In the genomic region with DNA sequence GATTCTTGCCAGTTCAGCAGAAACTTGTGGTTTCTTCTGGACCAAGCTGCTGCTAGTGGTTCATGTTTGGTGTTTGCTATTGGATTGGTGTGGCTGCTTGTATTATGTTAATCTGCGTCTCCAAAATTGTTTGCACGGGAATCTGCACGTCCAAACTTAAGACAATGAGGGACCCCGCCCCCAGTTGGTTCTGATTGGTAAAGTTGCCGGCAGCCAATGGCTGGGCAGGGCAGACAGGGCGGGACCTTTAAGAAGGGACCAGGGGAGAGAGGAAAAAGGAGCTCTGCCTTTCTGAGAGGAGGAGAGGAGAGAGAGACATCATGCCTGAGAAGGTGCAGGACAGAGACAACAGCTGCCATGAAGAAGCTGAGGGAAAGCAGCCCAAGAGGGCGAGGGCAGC, we compare ENCODE assay signal across 25 mouse cellular contexts. TPM values are rescaled to one million over a fixed set of nuclear protein-coding genes. Genes with fewer than 3 reads are reported as not detected.
DNase-seq lines count a peak whose midpoint lies in the region; ATAC-seq and TF ChIP-seq lines count a peak whose summit lies in the region.
"Had no signal": no experiment of that assay in that cellular context is flagged by ENCODE, and none has a peak within 500 bp of the region (broad histone marks: within the 10 kb centered on the region; RNA-seq: fewer than 3 reads in every experiment).

No protein-coding gene starts in this region.

- no peak overlapping the region for H3K4me2 ChIP-seq in forebrain, postnatal 0 days (ENCODE audit: low read depth)
- H3K4me2 ChIP-seq in liver, embryonic 14.5 days (ENCODE audit: low read depth): peak overlapping the region; percentile 6; the same call in 1 of the 2 replicates
- no peak overlapping the region for H3K4me2 ChIP-seq in midbrain, embryonic 15.5 days
- H3K4me2 ChIP-seq: embryonic facial prominence, embryonic 13.5 days; forebrain, embryonic 13.5 days; hindbrain, embryonic 14.5 days had no signal

- no peak overlapping the region for H3K9ac ChIP-seq in forebrain, postnatal 0 days
- no peak overlapping the region for H3K9ac ChIP-seq in ES-E14 (ENCODE audit: insufficient read depth, low read depth, low read length, poor library complexity, severe bottlenecking)
- no peak overlapping the region for H3K9ac ChIP-seq in liver, embryonic 14.5 days (replicated peaks)
- no peak overlapping the region for H3K9ac ChIP-seq in midbrain, embryonic 15.5 days
- H3K9ac ChIP-seq: embryonic facial prominence, embryonic 13.5 days; forebrain, embryonic 13.5 days; hindbrain, embryonic 14.5 days had no signal

- 65% methylated on average over 7 of the region's 7 CpGs for WGBS in forebrain, embryonic 10.5 days
- 62% methylated on average over 7 of the region's 7 CpGs for WGBS in forebrain, postnatal 0 days
- WGBS in liver, embryonic 14.5 days (ENCODE audit: insufficient replicate concordance): 25% methylated on average over 7 of the region's 7 CpGs
- 65% methylated on average over 7 of the region's 7 CpGs for WGBS in midbrain, embryonic 15.5 days

- TF ChIP-seq EP300 in liver, embryonic 14.5 days (IDR thresholded peaks at IDR 0.05; ENCODE audit: low read depth): no peak

- H3K4me3 ChIP-seq in forebrain, embryonic 10.5 days: no peak overlapping the region
- H3K4me3 ChIP-seq in forebrain, postnatal 0 days (ENCODE audit: low read depth, low read length): no peak overlapping the region
- H3K4me3 ChIP-seq in ES-E14 (ENCODE audit: insufficient read depth in 1 of 2, low read depth in 1 of 2, low read length in 2 of 2, poor library complexity in 1 of 2, severe bottlenecking in 1 of 2): no peak overlapping the region
- H3K4me3 ChIP-seq in bone marrow macrophage, adult 2 months (ENCODE audit: insufficient read depth, low read length): no peak overlapping the region
- no peak overlapping the region for H3K4me3 ChIP-seq in liver, embryonic 14.5 days (ENCODE audit: insufficient read depth in 1 of 2, low read depth in 2 of 2, low read length in 2 of 2)
- no peak overlapping the region for H3K4me3 ChIP-seq in midbrain, embryonic 15.5 days
- H3K4me3 ChIP-seq: embryonic facial prominence, embryonic 13.5 days; forebrain, embryonic 13.5 days; heart, embryonic 10.5 days had no signal

- H3K36me3 ChIP-seq in forebrain, embryonic 10.5 days (replicated peaks): no peaks in the 10 kb centered on the region
- H3K36me3 ChIP-seq in forebrain, postnatal 0 days (ENCODE audit: insufficient read depth): no peaks in the 10 kb centered on the region
- H3K36me3 ChIP-seq in ES-E14 (ENCODE audit: control insufficient read depth, insufficient read depth, low read length, poor library complexity, severe bottlenecking): no peaks in the 10 kb centered on the region
- H3K36me3 ChIP-seq in liver, embryonic 14.5 days (replicated peaks; ENCODE audit: control insufficient read depth, insufficient read depth, low read depth): no peaks in the 10 kb centered on the region
- no peaks in the 10 kb centered on the region for H3K36me3 ChIP-seq in midbrain, embryonic 15.5 days (replicated peaks)
- H3K36me3 ChIP-seq: embryonic facial prominence, embryonic 13.5 days; heart, embryonic 10.5 days had no signal

- H3K4me1 ChIP-seq in forebrain, embryonic 10.5 days: peaks cover 14% of the 10 kb centered on the region
- no peaks in the 10 kb centered on the region for H3K4me1 ChIP-seq in forebrain, postnatal 0 days (ENCODE audit: insufficient read depth)
- peaks cover 0 to 3% of the 10 kb centered on the region in 2 experiments; a peak in 1 of 4 replicates for H3K4me1 ChIP-seq in ES-E14 (ENCODE audit: control insufficient read depth in 2 of 2, insufficient read depth in 2 of 2, low read length in 2 of 2, poor library complexity in 1 of 2)
- peaks cover 10% of the 10 kb centered on the region for H3K4me1 ChIP-seq in bone marrow macrophage, adult 2 months (ENCODE audit: control insufficient read depth, insufficient read depth, low read length)
- H3K4me1 ChIP-seq in liver, embryonic 14.5 days (replicated peaks; ENCODE audit: control insufficient read depth in 2 of 2, insufficient read depth in 2 of 2, low read length in 1 of 2): peaks cover 43 to 61% of the 10 kb centered on the region in 2 experiments
- no peaks in the 10 kb centered on the region for H3K4me1 ChIP-seq in midbrain, embryonic 15.5 days
- H3K4me1 ChIP-seq: embryonic facial prominence, embryonic 13.5 days had no signal

- ATAC-seq in forebrain, postnatal 0 days: no peak
- ATAC-seq in liver, embryonic 14.5 days (ENCODE audit: insufficient read depth): no peak
- ATAC-seq in midbrain, embryonic 15.5 days (replicated peaks): no peak
- ATAC-seq: intestine, embryonic 16.5 days had no signal

- TF ChIP-seq CTCF in forebrain, postnatal 0 days (IDR thresholded peaks at IDR 0.05; ENCODE audit: low read depth): no peak
- TF ChIP-seq CTCF in bone marrow macrophage, adult 2 months (IDR thresholded peaks at IDR 0.05; ENCODE audit: low read depth, low read length): no peak
- no peak for TF ChIP-seq CTCF in liver, embryonic 14.5 days (IDR thresholded peaks at IDR 0.05; ENCODE audit: low read depth)

- 0 out of 2 replicates have a peak overlapping the region, but pooled peaks have one; percentile 25 for H3K27ac ChIP-seq in forebrain, embryonic 10.5 days
- H3K27ac ChIP-seq in forebrain, postnatal 0 days (ENCODE audit: low read depth, low read length): no peak overlapping the region
- no peak overlapping the region for H3K27ac ChIP-seq in ES-E14 (ENCODE audit: insufficient read depth, low read depth, low read length, poor library complexity, severe bottlenecking)
- peak overlapping the region; percentile 17 for H3K27ac ChIP-seq in bone marrow macrophage, adult 2 months (ENCODE audit: insufficient read depth, low read depth, low read length)
- no peak overlapping the region for H3K27ac ChIP-seq in liver, embryonic 14.5 days
- no peak overlapping the region for H3K27ac ChIP-seq in midbrain, embryonic 15.5 days
- H3K27ac ChIP-seq: embryonic facial prominence, embryonic 13.5 days; forebrain, embryonic 13.5 days; heart, embryonic 10.5 days; hindbrain, embryonic 14.5 days had no signal

- H3K27me3 ChIP-seq in forebrain, embryonic 10.5 days (ENCODE audit: poor library complexity, severe bottlenecking): peaks cover 9% of the 10 kb centered on the region; the same call in 1 of the 2 replicates
- no peaks in the 10 kb centered on the region for H3K27me3 ChIP-seq in forebrain, postnatal 0 days (ENCODE audit: insufficient read depth, low read length)
- H3K27me3 ChIP-seq in liver, embryonic 14.5 days (ENCODE audit: control insufficient read depth, insufficient read depth, low read length): no peaks in the 10 kb centered on the region
- no peaks in the 10 kb centered on the region for H3K27me3 ChIP-seq in midbrain, embryonic 15.5 days (replicated peaks)
- H3K27me3 ChIP-seq: embryonic facial prominence, embryonic 13.5 days; forebrain, embryonic 13.5 days had no signal

- no peak for TF ChIP-seq POLR2A in bone marrow macrophage, adult 2 months (IDR thresholded peaks at IDR 0.05; ENCODE audit: borderline replicate concordance, low read depth, low read length)

- no peaks in the 10 kb centered on the region for H3K9me3 ChIP-seq in forebrain, embryonic 10.5 days
- no peaks in the 10 kb centered on the region for H3K9me3 ChIP-seq in forebrain, postnatal 0 days (ENCODE audit: low read length)
- no peaks in the 10 kb centered on the region for H3K9me3 ChIP-seq in ES-E14 (ENCODE audit: control insufficient read depth, insufficient read depth, low read depth, low read length)
- H3K9me3 ChIP-seq in liver, embryonic 14.5 days (ENCODE audit: control insufficient read depth, low read length): no peaks in the 10 kb centered on the region
- H3K9me3 ChIP-seq in midbrain, embryonic 15.5 days: no peaks in the 10 kb centered on the region
- H3K9me3 ChIP-seq: embryonic facial prominence, embryonic 13.5 days; forebrain, embryonic 13.5 days; heart, embryonic 10.5 days had no signal

- in situ Hi-C loops in ES-E14 (cut with MboI; ENCODE audit: low sequenced_read_pairs in 2 of 2, unreplicated experiment in 2 of 2): loop anchor here in 1 of 2 experiments (5.0 kb wide), 1 partner anchor 62 kb away; no protein-coding TSS in a partner anchor

- no peak for DNase-seq in forebrain, embryonic 10.5 days (ENCODE audit: extremely low spot score, low spot score)
- DNase-seq in forebrain, postnatal 0 days: no peak
- DNase-seq in ES-E14 (ENCODE audit: low read depth, low spot score): no peak
- no peak for DNase-seq in liver, embryonic 14.5 days (ENCODE audit: low read depth in 3 of 3, low spot score in 3 of 3)
- no peak for DNase-seq in frontal cortex, postnatal 36 days (ENCODE audit: low spot score in 2 of 2)
- no peak for DNase-seq in kidney, postnatal 14 days
- DNase-seq: adrenal gland, adult 2 months; adrenal gland, postnatal 25 days; cerebellum, adult 11 months; cerebellum, adult 9-10 months; cerebellum, postnatal 36 days; heart, adult 18-20 months; heart, postnatal 10 days had no signal

RNA-seq across cellular contexts. Expression of a gene that starts 11.6 kb away (rescaled TPM):
- 0.11 TPM in 1 of 2 replicates, not detected in the other for polyA plus RNA-seq in forebrain, embryonic 10.5 days (2016; fragmentation: Nextera tagmentation; extraction: Ambion mirVana)
- total RNA-seq in forebrain, postnatal 0 days (2014; rRNA removed): not detected in 2 replicates
- polyA plus RNA-seq in forebrain, postnatal 0 days (2015; fragmentation: Nextera tagmentation; extraction: Ambion mirVana): not detected in 2 replicates
- total RNA-seq in ES-E14 (2012; rRNA removed): 0.22 TPM in 1 of 2 replicates, not detected in the other
- 0.45 and 0.63 TPM in 2 replicates for polyA plus RNA-seq in bone marrow macrophage, adult 2 months (2012; ENCODE audit: insufficient read depth, insufficient read length, missing spikeins)
- 4.3 and 4.6 TPM in 2 replicates for polyA plus RNA-seq in liver, embryonic 14.5 days (2012; rRNA removed)
- polyA plus RNA-seq in liver, embryonic 14.5 days (2014; fragmentation: Nextera tagmentation; extraction: Ambion mirVana): 3.3 and 5.7 TPM in 2 replicates
- polyA plus RNA-seq in midbrain, embryonic 15.5 days (2015; fragmentation: Nextera tagmentation; extraction: Ambion mirVana): not detected in 2 replicates
- total RNA-seq: gastrocnemius, adult 8-10 months; hematopoietic stem cell, adult 5-6 weeks had no signal
- polyA plus RNA-seq: brain, embryonic 14.5 days; C2C12 had no signal

RNA-seq across cellular contexts. Expression of a gene that starts 23.6 kb away (rescaled TPM):
- polyA plus RNA-seq in forebrain, embryonic 10.5 days (2016; fragmentation: Nextera tagmentation; extraction: Ambion mirVana): 0.42 and 0.57 TPM in 2 replicates
- total RNA-seq in forebrain, postnatal 0 days (2014; rRNA removed): 0.23 and 0.43 TPM in 2 replicates
- polyA plus RNA-seq in forebrain, postnatal 0 days (2015; fragmentation: Nextera tagmentation; extraction: Ambion mirVana): 0.07 TPM in 1 of 2 replicates, not detected in the other
- 2.3 and 5.1 TPM in 2 replicates for total RNA-seq in ES-E14 (2012; rRNA removed)
- polyA plus RNA-seq in bone marrow macrophage, adult 2 months (2012; ENCODE audit: insufficient read depth, insufficient read length, missing spikeins): 0.48 and 0.56 TPM in 2 replicates
- 10.6 and 10.7 TPM in 2 replicates for polyA plus RNA-seq in liver, embryonic 14.5 days (2012; rRNA removed)
- 2.1 and 2.7 TPM in 2 replicates for polyA plus RNA-seq in liver, embryonic 14.5 days (2014; fragmentation: Nextera tagmentation; extraction: Ambion mirVana)
- 0.08 TPM in 1 of 2 replicates, not detected in the other for polyA plus RNA-seq in midbrain, embryonic 15.5 days (2015; fragmentation: Nextera tagmentation; extraction: Ambion mirVana)
- polyA plus RNA-seq: C2C12 had no signal

RNA-seq across cellular contexts. Expression of a gene that starts 28.2 kb away (rescaled TPM):
- not detected in 2 replicates for polyA plus RNA-seq in forebrain, embryonic 10.5 days (2016; fragmentation: Nextera tagmentation; extraction: Ambion mirVana)
- total RNA-seq in forebrain, postnatal 0 days (2014; rRNA removed): not detected in 2 replicates
- not detected in 2 replicates for polyA plus RNA-seq in forebrain, postnatal 0 days (2015; fragmentation: Nextera tagmentation; extraction: Ambion mirVana)
- total RNA-seq in ES-E14 (2012; rRNA removed): not detected in 2 replicates
- polyA plus RNA-seq in bone marrow macrophage, adult 2 months (2012; ENCODE audit: insufficient read depth, insufficient read length, missing spikeins): not detected in 2 replicates
- polyA plus RNA-seq in liver, embryonic 14.5 days (2012; rRNA removed): 1.2 and 1.6 TPM in 2 replicates
- polyA plus RNA-seq in liver, embryonic 14.5 days (2014; fragmentation: Nextera tagmentation; extraction: Ambion mirVana): 2.8 and 4.1 TPM in 2 replicates
- polyA plus RNA-seq in midbrain, embryonic 15.5 days (2015; fragmentation: Nextera tagmentation; extraction: Ambion mirVana): not detected in 2 replicates
- total RNA-seq: adrenal gland, postnatal 25 days; gastrocnemius, adult 8-10 months; heart, adult 18-20 months; heart, postnatal 10 days had no signal
- polyA plus RNA-seq: adrenal gland, adult 2 months; C2C12; embryonic facial prominence, embryonic 13.5 days; forebrain, embryonic 13.5 days; heart, embryonic 10.5 days; heart, embryonic 14.5 days; hindbrain, embryonic 14.5 days had no signal

RNA-seq across cellular contexts. Expression of a gene that starts 40.2 kb away (rescaled TPM):
- polyA plus RNA-seq in forebrain, embryonic 10.5 days (2016; fragmentation: Nextera tagmentation; extraction: Ambion mirVana): 0.06 TPM in 1 of 2 replicates, not detected in the other
- 0.08 and 0.19 TPM in 2 replicates for total RNA-seq in forebrain, postnatal 0 days (2014; rRNA removed)
- 0.21 TPM in 1 of 2 replicates, not detected in the other for polyA plus RNA-seq in forebrain, postnatal 0 days (2015; fragmentation: Nextera tagmentation; extraction: Ambion mirVana)
- total RNA-seq in ES-E14 (2012; rRNA removed): 0.13 and 0.26 TPM in 2 replicates
- 18.8 and 19.0 TPM in 2 replicates for polyA plus RNA-seq in bone marrow macrophage, adult 2 months (2012; ENCODE audit: insufficient read depth, insufficient read length, missing spikeins)
- 1.8 and 2.4 TPM in 2 replicates for polyA plus RNA-seq in liver, embryonic 14.5 days (2012; rRNA removed)
- polyA plus RNA-seq in liver, embryonic 14.5 days (2014; fragmentation: Nextera tagmentation; extraction: Ambion mirVana): 1.9 and 2.6 TPM in 2 replicates
- polyA plus RNA-seq in midbrain, embryonic 15.5 days (2015; fragmentation: Nextera tagmentation; extraction: Ambion mirVana): 0.09 and 0.22 TPM in 2 replicates
- total RNA-seq: gastrocnemius, adult 8-10 months had no signal
- polyA plus RNA-seq: C2C12; embryonic facial prominence, embryonic 13.5 days had no signal

RNA-seq across cellular contexts. Expression of a gene that starts 43.2 kb away (rescaled TPM):
- not detected in 2 replicates for polyA plus RNA-seq in forebrain, embryonic 10.5 days (2016; fragmentation: Nextera tagmentation; extraction: Ambion mirVana)
- 0.24 TPM in 1 of 2 replicates, not detected in the other for total RNA-seq in forebrain, postnatal 0 days (2014; rRNA removed)
- polyA plus RNA-seq in forebrain, postnatal 0 days (2015; fragmentation: Nextera tagmentation; extraction: Ambion mirVana): 0.08 and 0.09 TPM in 2 replicates
- not detected in 2 replicates for total RNA-seq in ES-E14 (2012; rRNA removed)
- not detected in 2 replicates for polyA plus RNA-seq in bone marrow macrophage, adult 2 months (2012; ENCODE audit: insufficient read depth, insufficient read length, missing spikeins)
- 0.32 TPM in 2 replicates for polyA plus RNA-seq in liver, embryonic 14.5 days (2012; rRNA removed)
- polyA plus RNA-seq in liver, embryonic 14.5 days (2014; fragmentation: Nextera tagmentation; extraction: Ambion mirVana): 0.58 and 0.84 TPM in 2 replicates
- not detected in 2 replicates for polyA plus RNA-seq in midbrain, embryonic 15.5 days (2015; fragmentation: Nextera tagmentation; extraction: Ambion mirVana)
- total RNA-seq: adrenal gland, postnatal 25 days; gastrocnemius, adult 8-10 months had no signal
- polyA plus RNA-seq: adrenal gland, adult 2 months; brain, embryonic 14.5 days; C2C12; hindbrain, embryonic 14.5 days had no signal

Comparison
In these comparisons a context has a peak if more than half of its experiments do, and no peak if none do; other contexts are left out.
1. H3K27ac ChIP-seq: peak in forebrain, embryonic 10.5 days (single experiment) and bone marrow macrophage, adult 2 months (single experiment); none in forebrain, postnatal 0 days (single experiment), ES-E14 (single experiment), liver, embryonic 14.5 days (single experiment) and midbrain, embryonic 15.5 days (single experiment).